21 mouse cellular contexts compared by ENCODE assay signal in the genomic region with DNA sequence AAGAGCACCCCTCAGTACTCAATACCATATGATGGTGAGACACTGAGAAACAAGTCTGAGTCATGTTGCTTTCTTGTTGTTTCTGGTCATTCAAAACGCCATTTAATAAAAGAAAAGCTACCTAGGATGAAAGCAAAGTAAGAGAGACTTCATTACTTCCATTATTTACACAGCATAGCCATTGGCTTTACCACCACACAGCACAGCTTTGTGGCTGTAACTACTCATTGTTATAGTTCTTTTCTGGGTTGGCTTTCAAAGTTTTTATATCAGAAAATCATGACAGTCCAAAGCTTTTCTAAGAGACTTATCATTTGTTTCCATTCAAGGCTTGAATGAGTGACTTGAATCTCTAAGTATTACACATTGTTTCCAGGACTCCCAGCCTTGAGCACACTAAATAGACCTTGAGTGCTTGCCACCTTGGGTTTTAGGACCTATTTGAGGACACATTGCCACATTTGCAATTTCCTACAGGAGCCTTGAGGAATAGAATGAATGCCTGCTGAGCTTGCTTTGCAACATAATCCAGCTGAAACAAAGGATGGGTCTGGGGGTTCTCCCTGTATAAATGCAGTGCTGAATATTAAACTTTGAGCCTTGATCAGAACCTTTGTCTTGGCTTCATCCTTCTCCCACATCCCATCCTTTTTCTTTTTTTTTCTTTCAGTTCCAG.
DNase-seq lines count a peak whose midpoint lies in the region; ATAC-seq and TF ChIP-seq lines count a peak whose summit lies in the region.
"Had no signal": no experiment of that assay in that cellular context is flagged by ENCODE, and none has a peak within 500 bp of the region (broad histone marks: within the 10 kb centered on the region; RNA-seq: fewer than 3 reads in every experiment).

No protein-coding gene starts in this region.

- H3K27me3 ChIP-seq in hindbrain, embryonic 12.5 days: no peaks in the 10 kb centered on the region
- no peaks in the 10 kb centered on the region for H3K27me3 ChIP-seq in hindbrain, embryonic 10.5 days (ENCODE audit: insufficient read depth, poor library complexity, severe bottlenecking)
- no peaks in the 10 kb centered on the region for H3K27me3 ChIP-seq in forebrain, embryonic 13.5 days
- H3K27me3 ChIP-seq in hindbrain, postnatal 0 days (ENCODE audit: insufficient read depth, low read length): no peaks in the 10 kb centered on the region
- H3K27me3 ChIP-seq: embryonic facial prominence, embryonic 15.5 days; neural tube, embryonic 12.5 days had no signal

- no peak overlapping the region for H3K9ac ChIP-seq in hindbrain, embryonic 12.5 days
- no peak overlapping the region for H3K9ac ChIP-seq in forebrain, embryonic 13.5 days
- H3K9ac ChIP-seq in hindbrain, postnatal 0 days (replicated peaks; ENCODE audit: low read length): no peak overlapping the region
- H3K9ac ChIP-seq: embryonic facial prominence, embryonic 15.5 days; liver, postnatal 0 days; neural tube, embryonic 12.5 days had no signal

- 16% methylated on average over 1 of the region's 1 CpGs for WGBS in hindbrain, embryonic 12.5 days
- WGBS in hindbrain, embryonic 10.5 days: 20% methylated on average over 1 of the region's 1 CpGs
- whole genome bisulfite sequencing in forebrain, embryonic 13.5 days: 9% methylated on average over 1 of the region's 1 CpGs
- WGBS in hindbrain, postnatal 0 days: 16% methylated on average over 1 of the region's 1 CpGs

- H3K27ac ChIP-seq in hindbrain, embryonic 12.5 days: no peak overlapping the region
- H3K27ac ChIP-seq in hindbrain, embryonic 10.5 days: no peak overlapping the region
- H3K27ac ChIP-seq in forebrain, embryonic 13.5 days: no peak overlapping the region
- H3K27ac ChIP-seq in hindbrain, postnatal 0 days: no peak overlapping the region
- H3K27ac ChIP-seq: embryonic facial prominence, embryonic 15.5 days; limb, embryonic 10.5 days; neural tube, embryonic 12.5 days had no signal

- intact Hi-C loops in left cerebral cortex, postnatal 10 days (cut with DNase I): loop anchor here (5.0 kb wide), 1 partner anchor 463 kb away; no protein-coding TSS in a partner anchor

- H3K4me3 ChIP-seq in hindbrain, embryonic 12.5 days: no peak overlapping the region
- H3K4me3 ChIP-seq in hindbrain, embryonic 10.5 days: no peak overlapping the region
- H3K4me3 ChIP-seq in forebrain, embryonic 13.5 days: no peak overlapping the region
- H3K4me3 ChIP-seq in hindbrain, postnatal 0 days (ENCODE audit: low read length): no peak overlapping the region
- H3K4me3 ChIP-seq: embryonic facial prominence, embryonic 15.5 days; limb, embryonic 10.5 days; neural tube, embryonic 12.5 days had no signal

- TF ChIP-seq CTCF in hindbrain, postnatal 0 days (IDR thresholded peaks at IDR 0.05; ENCODE audit: low read depth): no peak

- H3K4me2 ChIP-seq in hindbrain, embryonic 12.5 days (replicated peaks): no peak overlapping the region
- H3K4me2 ChIP-seq in forebrain, embryonic 13.5 days: no peak overlapping the region
- H3K4me2 ChIP-seq in hindbrain, postnatal 0 days (ENCODE audit: low read depth, low read length): no peak overlapping the region
- H3K4me2 ChIP-seq: embryonic facial prominence, embryonic 15.5 days; heart, embryonic 11.5 days; neural tube, embryonic 12.5 days had no signal

- H3K9me3 ChIP-seq in hindbrain, embryonic 12.5 days (replicated peaks): no peaks in the 10 kb centered on the region
- H3K9me3 ChIP-seq in hindbrain, embryonic 10.5 days: no peaks in the 10 kb centered on the region
- no peaks in the 10 kb centered on the region for H3K9me3 ChIP-seq in forebrain, embryonic 13.5 days (replicated peaks)
- H3K9me3 ChIP-seq in hindbrain, postnatal 0 days (ENCODE audit: low read length): no peaks in the 10 kb centered on the region
- H3K9me3 ChIP-seq: embryonic facial prominence, embryonic 15.5 days; limb, embryonic 10.5 days; neural tube, embryonic 12.5 days had no signal

- no peaks in the 10 kb centered on the region for H3K36me3 ChIP-seq in hindbrain, embryonic 12.5 days
- H3K36me3 ChIP-seq in hindbrain, embryonic 10.5 days: no peaks in the 10 kb centered on the region
- no peaks in the 10 kb centered on the region for H3K36me3 ChIP-seq in forebrain, embryonic 13.5 days (ENCODE audit: poor library complexity, severe bottlenecking)
- H3K36me3 ChIP-seq in hindbrain, postnatal 0 days (ENCODE audit: insufficient read depth, low read length): no peaks in the 10 kb centered on the region
- H3K36me3 ChIP-seq: embryonic facial prominence, embryonic 15.5 days; limb, embryonic 10.5 days; neural tube, embryonic 12.5 days had no signal

- no peaks in the 10 kb centered on the region for H3K4me1 ChIP-seq in hindbrain, embryonic 12.5 days
- no peaks in the 10 kb centered on the region for H3K4me1 ChIP-seq in hindbrain, embryonic 10.5 days (replicated peaks)
- H3K4me1 ChIP-seq in forebrain, embryonic 13.5 days: peaks cover 12% of the 10 kb centered on the region; the same call in 1 of the 2 replicates
- H3K4me1 ChIP-seq in hindbrain, postnatal 0 days (ENCODE audit: insufficient read depth, low read length): no peaks in the 10 kb centered on the region
- H3K4me1 ChIP-seq: embryonic facial prominence, embryonic 15.5 days; limb, embryonic 10.5 days; neural tube, embryonic 12.5 days had no signal

- DNase-seq in hindbrain, embryonic 10.5 days (ENCODE audit: low spot score): no peak
- peak; percentile 78 for DNase-seq in R1 (ENCODE audit: low read depth, low spot score)
- peak; percentile 17 for DNase-seq in hindbrain, postnatal 0 days (ENCODE audit: low spot score)
- DNase-seq in left cerebral cortex, postnatal 10 days (ENCODE audit: extremely low spot score in 1 of 2, low spot score in 2 of 2): no peak
- DNase-seq: cerebellum, adult 18-20 months; cerebellum, postnatal 25 days; heart, postnatal 10 days; kidney, adult 8-10 months; kidney, postnatal 14 days; liver, postnatal 0 days; lung, postnatal 10 days; right cerebral cortex, postnatal 4 days had no signal

- ATAC-seq in hindbrain, embryonic 12.5 days (ENCODE audit: low FRiP score): 0 out of 2 replicates have a peak, but pooled peaks have one; percentile 51
- ATAC-seq in forebrain, embryonic 13.5 days: peak; percentile 28
- ATAC-seq in hindbrain, postnatal 0 days: no peak
- ATAC-seq in erythroid progenitor cell, adult 5-6 weeks (replicated peaks; ENCODE audit: low FRiP score, poor library complexity, severe bottlenecking): no peak
- ATAC-seq: inflammation-experienced regulatory T-cells, adult 6 months; liver, postnatal 0 days; Patski had no signal

Comparison
In these comparisons a context has a peak if more than half of its experiments do, and no peak if none do; other contexts are left out.
1. ATAC-seq: peak in hindbrain, embryonic 12.5 days (single experiment) and forebrain, embryonic 13.5 days (single experiment); none in hindbrain, postnatal 0 days (single experiment) and erythroid progenitor cell, adult 5-6 weeks (single experiment).
2. DNase-seq: peak in R1 (single experiment) and hindbrain, postnatal 0 days (single experiment); none in hindbrain, embryonic 10.5 days (single experiment) and left cerebral cortex, postnatal 10 days (0 of 2).